Mouse (Mus musculus) hindbrain, postnatal 0 days (tissue): ENCODE data around the gene Cflar. TPM values are rescaled to one million over a fixed set of nuclear protein-coding genes. Genes with fewer than 3 reads are reported as not detected.
A peak's percentile ranks its signal among the peaks of the same experiment; 100 is the strongest.

ENCODE experiments used
- ATAC-seq: fragments of 200-750 bp; cut with Nextera tagmentation; 2 replicates; pipeline ENCODE4 v1.8.0; 2017; ENCODE audit warnings: mild to moderate bottlenecking, moderate TSS enrichment, moderate library complexity
- DNase-seq: peaks from one replicate; pipeline ENCODE4 v3.0.0-alpha.2; 2015; ENCODE audit warnings: low spot score
- H3K27ac ChIP-seq: fragments of 300-500 bp; sonication (generic); 2 replicates; pipeline ENCODE4 v1.5.1; 2014; ENCODE audit warnings: mild to moderate bottlenecking
- H3K27me3 ChIP-seq: fragments of 300-500 bp; sonication (generic); 2 replicates; pipeline ENCODE4 v1.6.1; 2014; ENCODE audit warnings: low read length, mixed read lengths; ENCODE audit not compliant: insufficient read depth
- H3K36me3 ChIP-seq: fragments of 300-500 bp; sonication (generic); 2 replicates; pipeline ENCODE4 v1.6.1; 2014; ENCODE audit warnings: low read length, mixed read lengths; ENCODE audit not compliant: insufficient read depth
- H3K4me1 ChIP-seq: fragments of 300-500 bp; sonication (generic); 2 replicates; pipeline ENCODE4 v1.6.1; 2014; ENCODE audit warnings: antibody characterized with exemption, low read length, mixed read lengths; ENCODE audit not compliant: insufficient read depth
- H3K4me2 ChIP-seq: fragments of 300-500 bp; sonication (generic); 2 replicates; pipeline ENCODE4 v1.6.1; 2014; ENCODE audit warnings: low read depth, mild to moderate bottlenecking, low read length, moderate library complexity, mixed read lengths
- H3K4me3 ChIP-seq: fragments of 300-500 bp; sonication (generic); 2 replicates; pipeline ENCODE4 v1.5.1; 2014; ENCODE audit warnings: low read length
- H3K9ac ChIP-seq: fragments of 300-500 bp; sonication (generic); replicated peaks from 2 replicates; pipeline ENCODE4 v1.6.1; 2014; ENCODE audit warnings: mild to moderate bottlenecking, low read length, moderate library complexity, mixed read lengths
- H3K9me3 ChIP-seq: fragments of 300-500 bp; sonication (generic); 2 replicates; pipeline ENCODE4 v1.6.1; 2016; ENCODE audit warnings: low read length, mixed read lengths
- CTCF ChIP-seq: IDR thresholded peaks from 2 replicates; pipeline ENCODE4 v1.5.1; 2016; ENCODE audit warnings: antibody characterized with exemption, control low read depth, low read depth
- WGBS: fragments of 180-500 bp; shearing (Covaris S2); extraction: QIAGEN DNeasy Blood & Tissue Kit; methylation state at CpG from one replicate; pipeline ENCODE4 v1.1.7; 2014; 5-methylcytosine and 5-hydroxymethylcytosine counted together
- polyA plus RNA-seq: library from polyadenylated mRNA; unstranded; fragments of >200 nt; fragmentation: Nextera tagmentation; extraction: Ambion mirVana; gene quantifications from 2 replicates; pipeline ENCODE4 v1.2.1, GENCODE M21; 2015
- total RNA-seq: library from RNA; depleted of rRNA; stranded (reverse); fragments of >200 nt; gene quantifications from 2 replicates; pipeline ENCODE4 v1.2.3, GENCODE M21; 2014

Gene Cflar
- total and polyA plus RNA-seq, 2 experiments from 2014 or later, result 22.4 to 24.4 TPM

GRCm38 (mm10) chr1:58773280-58773679 is 62.0 kb downstream of the Cflar start:
- Histone ChIP-seq H3K4me2 (no peak overlapping the region), H3K27me3 (no peaks in the 10 kb centered on the region), H3K27ac (no peak overlapping the region), H3K9me3 (no peaks in the 10 kb centered on the region), H3K9ac (no peak overlapping the region), H3K4me1 (no peaks in the 10 kb centered on the region), H3K36me3 (no peaks in the 10 kb centered on the region), H3K4me3 (no peak overlapping the region)
- DNase-seq (no peak), ATAC-seq (no peak)
- TF ChIP-seq CTCF, result no peak

GRCm38 (mm10) chr1:58773905-58774304 is 62.6 kb downstream of the Cflar start:
- Histone ChIP-seq H3K9me3 (no peaks in the 10 kb centered on the region), H3K27me3 (no peaks in the 10 kb centered on the region), H3K4me2 (no peak overlapping the region), H3K27ac (no peak overlapping the region), H3K4me3 (no peak overlapping the region), H3K36me3 (no peaks in the 10 kb centered on the region), H3K9ac (no peak overlapping the region), H3K4me1 (no peaks in the 10 kb centered on the region)
- DNase-seq (no peak), ATAC-seq (no peak)
- WGBS, result 65% methylated on average over 2 of the region's 2 CpGs
- no peak for TF ChIP-seq CTCF

GRCm38 (mm10) chr1:58775361-58775760 is 64.1 kb downstream of the Cflar start:
- Histone ChIP-seq H3K4me2 (no peak overlapping the region), H3K4me1 (no peaks in the 10 kb centered on the region), H3K9me3 (no peaks in the 10 kb centered on the region), H3K36me3 (no peaks in the 10 kb centered on the region), H3K27me3 (no peaks in the 10 kb centered on the region), H3K27ac (no peak overlapping the region), H3K4me3 (no peak overlapping the region), H3K9ac (no peak overlapping the region)
- no peak for ATAC-seq
- 96% methylated on average over 5 of the region's 5 CpGs for WGBS
- no peak for DNase-seq
- no peak for TF ChIP-seq CTCF

DNA sequence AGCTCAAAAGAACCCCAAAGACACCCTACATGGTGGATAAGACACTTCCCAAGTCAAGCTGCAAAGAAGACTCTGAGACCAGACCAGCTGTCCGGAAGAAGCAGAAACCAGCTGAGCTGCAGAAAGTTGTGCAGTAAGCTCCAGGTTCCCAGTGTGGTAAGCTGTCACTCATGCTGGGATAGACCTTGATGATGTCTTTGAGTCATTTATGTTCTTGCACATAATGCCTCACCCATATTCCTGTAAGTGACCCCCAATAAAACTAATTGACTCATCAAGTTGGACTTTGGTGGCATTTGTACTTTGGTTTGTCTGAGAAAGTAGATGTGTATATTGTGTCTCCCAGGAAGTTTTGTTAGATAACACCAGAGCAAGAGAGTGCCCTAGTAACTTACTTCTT is 66.3 kb downstream of the Cflar start:
- Histone ChIP-seq H3K4me1 (no peaks in the 10 kb centered on the region), H3K36me3 (no peaks in the 10 kb centered on the region), H3K27ac (no peak overlapping the region), H3K9me3 (no peaks in the 10 kb centered on the region), H3K4me2 (no peak overlapping the region), H3K27me3 (no peaks in the 10 kb centered on the region), H3K4me3 (no peak overlapping the region), H3K9ac (no peak overlapping the region)
- WGBS, result 94% methylated on average over 1 of the region's 1 CpGs
- no peak for TF ChIP-seq CTCF
- no peak for DNase-seq
- ATAC-seq, result no peak

DNA sequence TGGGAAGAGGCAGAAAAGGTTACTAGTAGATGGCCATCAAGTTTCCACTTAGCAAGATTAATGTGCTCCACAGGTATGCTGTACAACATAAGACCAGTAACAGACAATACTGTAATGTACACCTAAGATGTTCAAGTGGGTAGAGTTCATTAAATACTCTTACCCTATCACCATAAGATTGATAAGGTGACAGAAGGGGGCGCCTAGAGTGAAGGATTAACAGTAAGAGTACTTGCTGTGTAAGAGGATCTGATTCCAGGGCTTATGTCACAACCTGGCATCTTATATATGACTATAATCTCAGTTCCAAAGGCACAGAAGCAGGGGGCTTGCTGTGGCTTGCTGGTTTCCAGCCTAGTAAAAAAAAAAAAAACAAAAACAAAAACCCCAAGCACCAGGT is 66.9 kb downstream of the Cflar start:
- no peak overlapping the region for H3K27ac ChIP-seq
- no peak for ATAC-seq
- DNase-seq, result no peak
- H3K36me3 ChIP-seq, result no peaks in the 10 kb centered on the region
- no peak for TF ChIP-seq CTCF
- H3K9me3 ChIP-seq, result no peaks in the 10 kb centered on the region
- no peaks in the 10 kb centered on the region for H3K4me1 ChIP-seq
- no peak overlapping the region for H3K9ac ChIP-seq
- no peak overlapping the region for H3K4me2 ChIP-seq
- 36% methylated on average over 1 of the region's 1 CpGs for WGBS
- H3K4me3 ChIP-seq, result no peak overlapping the region
- no peaks in the 10 kb centered on the region for H3K27me3 ChIP-seq

DNA sequence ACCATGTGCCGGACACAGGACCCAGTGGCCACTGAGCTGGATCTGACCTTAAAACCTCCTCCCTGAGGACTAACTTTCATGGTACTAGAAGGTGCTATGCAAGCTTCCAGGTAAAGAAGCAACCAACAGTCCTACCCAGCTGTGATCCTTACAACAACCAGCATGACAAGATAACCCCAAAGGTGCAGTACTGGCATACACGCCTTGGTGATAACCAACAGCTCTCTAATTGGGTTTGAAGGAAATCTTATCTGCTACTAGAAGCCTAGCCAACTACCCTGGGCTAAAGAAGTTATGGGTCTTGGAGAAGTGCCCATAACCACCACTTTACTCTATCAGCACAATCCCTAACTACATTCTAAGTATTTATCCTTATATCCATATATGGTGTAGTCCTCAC is 75.0 kb downstream of the Cflar start:
- H3K9me3 ChIP-seq, result no peaks in the 10 kb centered on the region

DNA sequence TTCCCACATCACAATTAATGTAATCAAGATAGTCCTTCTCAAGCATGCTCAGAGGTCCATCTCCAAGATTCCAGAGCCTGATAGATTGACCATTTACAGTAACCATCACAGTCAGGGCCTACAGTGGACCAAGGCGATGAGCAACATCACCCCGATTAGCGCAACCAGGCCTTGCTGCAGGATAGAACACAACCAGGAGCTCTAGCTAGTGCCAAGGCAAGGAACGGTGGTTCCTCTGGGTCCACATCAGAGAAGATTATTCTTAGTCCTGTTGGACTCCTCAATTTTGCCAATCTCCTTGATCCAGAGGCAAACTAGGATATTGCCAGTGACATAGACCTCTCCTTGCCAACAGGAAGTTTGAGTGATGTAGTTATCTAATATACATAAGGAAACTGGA is 77.1 kb downstream of the Cflar start:
- ATAC-seq (no peak), DNase-seq (no peak)
- Histone ChIP-seq H3K27me3 (no peaks in the 10 kb centered on the region), H3K9me3 (no peaks in the 10 kb centered on the region), H3K36me3 (no peaks in the 10 kb centered on the region), H3K27ac (no peak overlapping the region), H3K4me2 (no peak overlapping the region), H3K4me3 (no peak overlapping the region), H3K9ac (no peak overlapping the region), H3K4me1 (no peaks in the 10 kb centered on the region)
- no peak for TF ChIP-seq CTCF
- WGBS, result 95% methylated on average over 4 of the region's 4 CpGs

More for the DNA sequence above, 75.0 kb downstream of the Cflar start:
- Histone ChIP-seq H3K9ac (no peak overlapping the region), H3K27ac (no peak overlapping the region), H3K36me3 (no peaks in the 10 kb centered on the region), H3K27me3 (no peaks in the 10 kb centered on the region), H3K4me3 (no peak overlapping the region), H3K4me2 (no peak overlapping the region), H3K4me1 (no peaks in the 10 kb centered on the region)
- WGBS, result 93% methylated on average over 2 of the region's 2 CpGs
- TF ChIP-seq CTCF, result no peak
- ATAC-seq (no peak), DNase-seq (no peak)

DNA sequence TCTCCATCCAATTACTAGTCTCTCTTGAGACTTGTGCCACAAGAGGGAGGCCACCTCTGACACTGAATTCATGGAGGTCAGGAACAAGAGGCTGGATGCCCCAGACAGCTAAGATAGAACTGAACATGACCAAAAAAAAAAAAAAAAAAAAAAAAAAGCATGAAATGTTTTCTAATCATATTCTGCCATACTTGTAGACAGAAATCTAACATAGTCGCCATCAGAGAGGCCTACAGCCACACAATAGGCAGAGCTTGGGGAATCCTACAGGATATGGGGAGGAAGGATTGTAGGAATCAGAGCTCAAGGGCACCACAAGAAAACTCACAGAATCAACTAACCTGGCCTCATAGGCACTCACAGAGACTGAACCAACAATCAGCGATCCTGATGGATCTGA is 83.4 kb downstream of the Cflar start:
- no peaks in the 10 kb centered on the region for H3K36me3 ChIP-seq

More for the DNA sequence above, 83.4 kb downstream of the Cflar start:
- WGBS, result 56% methylated on average over 2 of the region's 2 CpGs
- no peaks in the 10 kb centered on the region for H3K9me3 ChIP-seq
- H3K4me1 ChIP-seq, result no peaks in the 10 kb centered on the region
- TF ChIP-seq CTCF, result no peak
- no peaks in the 10 kb centered on the region for H3K27me3 ChIP-seq
- peak overlapping the region; percentile 78; the same call in 1 of the 2 replicates for H3K4me2 ChIP-seq
- no peak overlapping the region for H3K27ac ChIP-seq
- DNase-seq (no peak), ATAC-seq (no peak)
- H3K4me3 ChIP-seq, result no peak overlapping the region
- H3K9ac ChIP-seq, result no peak overlapping the region
